Mouse (Mus musculus): ENCODE results near the gene Zswim1.

DNA sequence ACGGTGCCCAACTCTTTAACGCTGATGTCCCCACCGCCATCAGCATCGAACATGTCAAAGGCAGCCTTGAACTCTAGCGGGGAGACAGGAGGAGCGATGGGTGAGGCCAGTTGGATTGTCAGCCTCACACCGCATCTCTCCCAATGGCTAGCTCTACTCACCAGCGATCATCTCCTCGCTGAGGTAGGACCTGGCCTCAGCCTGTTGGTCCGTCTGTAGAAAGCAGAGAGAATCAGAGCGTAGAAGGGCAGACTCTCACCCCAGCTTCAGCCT, 44.5 kb upstream of the Zswim1 start:
- TF ChIP-seq CTCF (conservative IDR thresholded peaks at IDR 0.05; ENCODE audit: insufficient read depth, insufficient read length, low read depth, low read length) (no peak), POLR2A (IDR thresholded peaks at IDR 0.05; ENCODE audit: low read depth, low read length) (no peak)
